Mouse (Mus musculus): ENCODE measurements around the gene Olfr1065.
"Not testable (repeated sequence)": the region's sequence is repeated elsewhere in the genome, so short reads cannot be mapped to it uniquely, and the experiment has no call there.

The Olfr1065 gene

GRCm38 (mm10) chr2:86450491-86450890, at the start of gene Olfr1065:
Olfr1065 (minus strand) TSS chr2:86450591.
- not testable (repeated sequence) for DNase-seq (ENCODE audit: low spot score in 2 of 2)

- DNase-seq (ENCODE audit: low spot score in 2 of 2), result no peak
These were observed 36.9 kb upstream of the Olfr1065 start, which contains the start of gene Olfr228 for GRCm38 (mm10) chr2:86487286-86487685. Olfr228 (minus strand) TSS chr2:86487386.

GRCm38 (mm10) chr2:86464442-86465109, 14.2 kb upstream of the Olfr1065 start:
- peak; percentile 71 to 72 for DNase-seq (ENCODE audit: low spot score in 2 of 2)

- DNase-seq (ENCODE audit: low spot score in 2 of 2), result no peak
These were observed 10.0 kb upstream of the Olfr1065 start for GRCm38 (mm10) chr2:86460434-86460833.

GRCm38 (mm10) chr2:86456169-86456568, 5.8 kb upstream of the Olfr1065 start, which contains the start of gene Olfr1066:
Olfr1066 (minus strand) TSS chr2:86456269.
- no peak for DNase-seq (ENCODE audit: low spot score in 2 of 2)

GRCm38 (mm10) chr2:86442101-86442500, 8.3 kb downstream of the Olfr1065 start:
- not testable (repeated sequence) for DNase-seq (ENCODE audit: low spot score in 2 of 2)

DNA sequence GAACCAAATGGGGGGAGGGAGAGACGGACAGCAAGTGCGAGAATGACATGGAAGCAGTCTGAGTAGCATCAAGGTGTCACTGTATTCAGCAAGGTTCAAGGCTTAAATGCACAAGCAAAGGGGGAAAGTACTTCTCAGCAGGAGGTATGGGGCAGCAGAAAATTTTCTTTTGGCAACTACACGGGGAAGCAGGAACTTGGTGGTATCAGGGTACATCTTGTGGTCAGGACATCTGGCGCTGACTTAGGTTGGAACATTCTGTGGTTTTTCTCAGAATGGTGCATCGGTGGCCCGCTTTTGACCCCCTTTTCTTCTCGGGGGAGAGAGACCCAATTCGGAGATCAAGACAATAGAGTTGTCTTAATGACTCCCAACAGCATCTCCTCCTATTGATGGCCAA, 21.9 kb downstream of the Olfr1065 start:
- not testable (repeated sequence) for DNase-seq (ENCODE audit: low spot score in 2 of 2)

DNA sequence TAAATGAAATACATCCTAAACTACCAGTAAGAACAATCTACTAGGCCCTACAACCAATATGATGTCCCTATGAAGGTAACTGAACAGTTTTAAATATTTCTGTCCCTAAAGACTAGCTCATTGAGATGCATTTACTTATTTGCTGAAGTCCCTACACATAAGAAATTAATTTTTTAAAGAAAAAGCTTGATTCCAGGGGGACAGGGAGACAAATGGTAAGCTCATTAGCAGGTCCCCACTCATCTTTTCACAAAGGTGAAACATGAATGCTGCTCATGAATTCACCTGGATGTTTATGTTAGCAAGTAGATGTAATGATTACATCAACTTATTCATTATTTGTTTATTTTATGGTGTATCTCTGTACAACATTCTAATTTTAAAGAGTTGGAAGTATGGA, 23.7 kb downstream of the Olfr1065 start, which contains the start of gene Olfr1062:
Gene Olfr1062, minus strand, starts transcription at position 101 of the 400 bp plus-strand sequence.
- not testable (repeated sequence) for DNase-seq (ENCODE audit: low spot score in 2 of 2)

DNA sequence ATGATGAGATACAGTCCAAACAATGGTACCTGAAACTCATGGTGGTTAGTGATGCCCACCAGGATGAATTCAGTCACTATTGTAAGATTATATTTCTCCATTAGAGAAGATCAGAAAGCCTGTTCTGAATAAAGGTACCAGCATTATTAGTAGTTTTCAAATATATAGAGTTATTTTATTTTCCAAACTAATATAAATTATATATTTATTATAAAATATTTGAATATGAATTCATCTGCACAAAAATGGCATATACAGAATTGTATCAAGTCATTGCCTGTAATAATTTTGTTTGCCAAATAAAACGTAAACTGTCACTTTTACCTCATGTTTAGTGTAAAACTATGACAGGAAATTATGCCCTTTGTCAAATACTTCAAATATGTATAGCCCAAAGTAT, 36.4 kb downstream of the Olfr1065 start, which contains the start of gene Olfr1061:
Gene Olfr1061, minus strand, starts transcription at position 101 of the 400 bp plus-strand sequence.
- no peak for DNase-seq (ENCODE audit: low spot score in 2 of 2)

DNA sequence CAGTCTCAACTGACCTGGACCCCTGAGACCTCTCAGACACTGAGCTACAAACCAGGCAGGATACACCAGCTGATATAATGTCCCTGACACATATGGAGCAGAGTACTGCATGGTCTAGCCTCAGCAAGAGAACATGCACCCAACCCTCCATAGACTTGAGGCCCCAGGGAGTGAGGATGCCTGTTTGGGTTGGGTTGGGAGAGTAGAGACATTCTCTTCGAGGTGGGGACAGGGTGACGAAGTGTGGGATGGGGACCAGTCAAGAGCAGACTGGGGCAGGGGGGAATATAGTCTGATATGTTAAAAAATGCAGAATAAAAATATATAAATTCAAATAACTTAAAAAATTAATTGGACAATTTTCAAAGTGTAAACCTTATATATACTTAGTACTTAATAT, 55.3 kb downstream of the Olfr1065 start:
- DNase-seq (ENCODE audit: low spot score in 2 of 2), result no peak

Measured in right cerebral cortex, adult 2 months (tissue).